Mouse (Mus musculus): ENCODE results near the gene Ypel4.

- TF ChIP-seq POLR2A (IDR thresholded peaks at IDR 0.05; ENCODE audit: borderline replicate concordance, low read depth, low read length) (no peak), CTCF (IDR thresholded peaks at IDR 0.05; ENCODE audit: low read depth, low read length) (no peak)
Observed at GRCm38 (mm10) chr2:84703497-84703896, 30.4 kb upstream of the Ypel4 start.

All from bone marrow macrophage, adult 2 months (primary cell).